Mouse (Mus musculus): ENCODE results near the gene Olfr11.

The Olfr11 gene

DNA sequence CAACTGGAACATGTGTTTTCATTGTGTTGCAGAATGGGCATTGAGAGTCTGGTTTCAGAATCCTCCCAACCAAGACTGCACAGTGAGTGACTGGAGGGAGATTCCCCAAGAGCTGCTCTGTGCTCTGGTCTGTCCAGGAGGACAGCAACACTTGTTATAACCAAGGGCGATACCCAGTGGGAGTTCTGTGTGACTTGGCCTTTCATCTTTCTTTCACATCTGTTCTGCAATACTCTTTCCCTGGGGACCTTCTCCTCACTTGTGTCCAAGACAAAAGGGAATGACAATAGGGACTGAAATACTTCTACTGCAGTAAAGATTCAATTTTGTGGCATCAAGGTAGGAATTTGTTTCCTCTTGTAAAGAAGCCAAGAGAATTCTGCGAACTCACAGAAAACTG, at the start of gene Olfr11:
Gene Olfr11, minus strand, starts transcription at position 101 of the 400 bp plus-strand sequence.
- no peak for DNase-seq (ENCODE audit: extremely low spot score, low spot score)

- DNase-seq (ENCODE audit: extremely low spot score, low spot score) = no peak
These were observed 35.0 kb upstream of the Olfr11 start, which contains the start of gene Olfr1360 for GRCm38 (mm10) chr13:21677305-21677704. Gene Olfr1360, minus strand, starts transcription at chr13:21677405.

DNA sequence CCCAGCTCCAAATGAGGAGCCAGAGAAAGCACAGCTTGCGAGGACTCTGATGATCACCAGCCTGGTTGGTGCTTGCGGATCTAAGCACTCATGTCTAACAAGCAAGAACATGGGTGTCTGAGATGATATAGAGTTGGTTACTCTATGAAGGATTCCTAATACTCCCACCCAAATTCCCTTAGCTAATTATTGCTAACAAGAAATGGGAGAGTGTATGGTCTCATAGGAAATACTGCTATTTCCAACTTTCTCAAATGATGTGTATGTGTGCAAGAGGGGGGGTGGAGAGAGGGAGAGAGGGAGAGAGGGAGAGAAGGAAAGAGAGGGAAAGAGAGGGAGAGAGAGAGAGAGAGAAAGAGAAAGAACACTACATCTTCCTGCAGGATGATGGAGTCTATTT, 21.0 kb upstream of the Olfr11 start, which contains the start of gene Olfr1361:
Gene Olfr1361, minus strand, starts transcription at position 101 of the 400 bp plus-strand sequence.
- no peak for DNase-seq (ENCODE audit: extremely low spot score, low spot score)

DNA sequence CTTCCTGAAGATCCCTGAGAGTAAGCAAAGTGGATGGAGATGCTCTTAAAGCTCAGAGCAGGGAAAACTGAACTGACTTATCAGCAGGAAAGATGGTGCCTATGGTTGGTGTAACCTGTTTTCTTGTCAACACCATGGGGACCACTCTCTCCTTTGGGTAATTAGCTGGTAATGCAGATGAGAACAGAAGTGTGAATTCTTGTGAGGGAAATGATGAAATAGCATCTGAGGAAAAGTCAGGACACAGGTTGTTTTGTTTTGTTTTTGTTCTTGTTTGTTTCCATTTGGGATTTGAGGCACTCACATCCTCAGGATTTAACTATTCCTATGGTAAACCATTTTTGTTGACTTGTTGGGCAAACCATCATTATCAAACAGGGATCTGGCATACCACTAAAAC, 28.4 kb downstream of the Olfr11 start, which contains the start of gene Olfr1362:
Gene Olfr1362, minus strand, starts transcription at position 101 of the 400 bp plus-strand sequence.
- DNase-seq (ENCODE audit: extremely low spot score, low spot score) = no peak

DNA sequence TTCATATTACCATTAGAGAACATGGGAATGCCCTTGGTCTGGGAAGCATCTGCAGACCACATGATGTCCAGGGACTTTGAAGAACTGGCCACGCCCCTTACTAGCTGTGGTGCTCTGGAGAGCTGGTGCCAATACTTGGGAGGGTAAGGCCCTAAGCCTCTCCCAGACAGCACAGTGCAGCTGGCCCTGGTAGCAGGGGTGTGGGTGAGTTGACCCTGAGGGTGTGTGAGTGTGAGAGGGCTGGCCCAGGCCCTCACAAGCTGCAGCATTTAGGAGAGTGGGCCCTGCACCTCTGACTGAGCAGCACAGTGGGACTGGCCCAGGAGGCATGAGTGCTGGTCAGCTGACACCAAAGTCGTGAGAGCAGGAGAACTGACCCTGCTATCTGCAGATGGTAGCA, 50.7 kb downstream of the Olfr11 start:
- DNase-seq (ENCODE audit: extremely low spot score, low spot score) = no peak

Measured in neural tube, embryonic 10.5 days (tissue).